Mouse (Mus musculus): Measurements from ENCODE around the gene Prr3.

- TF ChIP-seq CTCF (IDR thresholded peaks at IDR 0.05; ENCODE audit: extremely low read depth, insufficient read depth, insufficient read length, insufficient replicate concordance), result no peak
- no peak for TF ChIP-seq POLR2A (IDR thresholded peaks at IDR 0.05; ENCODE audit: low read depth, low read length)
Observed at GRCm38 (mm10) chr17:35923281-35923680, 56.8 kb downstream of the Prr3 start.

Measured in spleen, adult 2 months (tissue).